Mouse (Mus musculus) liver, embryonic 15.5 days (tissue): ENCODE data around the gene Taf9. TPM values are rescaled to one million over a fixed set of nuclear protein-coding genes. Genes with fewer than 3 reads are reported as not detected.

Source experiments
- ATAC-seq: fragments of 200-750 bp; cut with Nextera tagmentation; 2 replicates; pipeline ENCODE4 v1.8.0; 2017; ENCODE audit warnings: moderate number of reproducible peaks, mild to moderate bottlenecking, moderate library complexity; ENCODE audit not compliant: insufficient read depth
- H3K27ac ChIP-seq: fragments of 300-500 bp; sonication (generic); replicated peaks from 2 replicates; pipeline ENCODE4 v1.5.1; 2015; ENCODE audit warnings: mild to moderate bottlenecking, inconsistent platforms
- H3K27me3 ChIP-seq: fragments of 300-500 bp; sonication (generic); 2 replicates; pipeline ENCODE4 v1.6.1; 2015; ENCODE audit warnings: mild to moderate bottlenecking, inconsistent platforms
- H3K36me3 ChIP-seq: fragments of 300-500 bp; sonication (generic); replicated peaks from 2 replicates; pipeline ENCODE4 v1.6.1; 2015; ENCODE audit warnings: moderate library complexity, mild to moderate bottlenecking, inconsistent platforms
- H3K4me1 ChIP-seq: fragments of 300-500 bp; sonication (generic); replicated peaks from 2 replicates; pipeline ENCODE4 v1.6.1; 2015; ENCODE audit warnings: inconsistent platforms
- H3K4me2 ChIP-seq: fragments of 300-500 bp; sonication (generic); 2 replicates; pipeline ENCODE4 v1.6.1; 2015; ENCODE audit warnings: moderate library complexity, mild to moderate bottlenecking, inconsistent platforms
- H3K4me3 ChIP-seq: fragments of 300-500 bp; sonication (generic); replicated peaks from 2 replicates; pipeline ENCODE4 v1.5.1; 2015; ENCODE audit warnings: mild to moderate bottlenecking, inconsistent platforms
- H3K9ac ChIP-seq: fragments of 300-500 bp; sonication (generic); 2 replicates; pipeline ENCODE4 v1.6.1; 2015; ENCODE audit warnings: moderate library complexity, mild to moderate bottlenecking, inconsistent platforms
- H3K9me3 ChIP-seq: fragments of 300-500 bp; sonication (generic); replicated peaks from 2 replicates; pipeline ENCODE4 v1.6.1; 2016; ENCODE audit warnings: inconsistent platforms
- WGBS: fragments of 180-500 bp; shearing (Covaris S2); methylation state at CpG from one replicate; pipeline ENCODE4 v1.1.7; 2015; ENCODE audit warnings: mixed read lengths; ENCODE audit not compliant: insufficient replicate concordance; 5-methylcytosine and 5-hydroxymethylcytosine counted together
- polyA plus RNA-seq: library from polyadenylated mRNA; unstranded; fragments of >200 nt; fragmentation: Nextera tagmentation; extraction: Ambion mirVana; gene quantifications from 2 replicates; pipeline ENCODE4 v1.2.1, GENCODE M21; 2015

The Taf9 gene
- polyA plus RNA-seq = 10.7 and 12.4 TPM in 2 replicates

DNA sequence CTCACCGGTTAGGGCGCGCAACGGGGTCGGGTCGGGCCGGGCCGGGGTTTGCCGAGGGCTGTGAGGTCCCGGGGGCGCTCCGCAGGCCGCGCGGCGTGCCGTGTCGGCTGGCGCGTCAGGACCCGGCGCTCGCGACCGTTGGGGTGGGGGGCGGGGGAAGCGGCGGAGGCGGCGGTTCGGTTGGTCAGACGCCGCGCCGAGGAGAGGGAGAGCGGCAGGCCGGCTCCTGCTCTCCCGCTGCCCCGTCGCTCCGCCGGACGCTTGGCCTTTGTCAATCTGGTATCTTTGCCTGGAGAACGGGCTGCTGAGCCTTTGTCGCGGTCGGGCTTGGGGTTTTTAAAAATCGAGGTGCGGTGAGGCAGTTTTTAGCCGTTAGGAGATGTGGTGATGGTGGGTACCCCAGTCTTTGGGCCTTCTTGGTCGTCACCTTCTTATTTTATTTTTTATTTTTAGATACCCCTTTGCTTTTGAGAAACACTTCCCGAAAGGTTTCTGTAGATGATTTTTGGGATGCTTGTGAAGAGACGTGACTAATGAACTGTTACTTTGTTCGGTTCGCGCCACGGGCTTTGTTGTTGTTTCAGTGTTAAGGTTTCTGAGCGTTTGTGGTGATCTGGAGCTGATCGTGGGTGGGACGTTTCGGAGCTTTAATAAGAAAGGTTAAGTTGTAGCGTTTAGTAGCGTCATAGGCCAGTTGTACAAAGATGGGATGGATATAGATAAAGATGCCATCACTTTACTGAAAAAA, at the start of gene Taf9:
Taf9 (plus strand) TSS at position 141 of the 748 bp plus-strand sequence.
- H3K4me1 ChIP-seq = peaks cover 30% of the 10 kb centered on the region
- peak within 1 kb of the TSS; percentile 72 for H3K4me3 ChIP-seq
- ATAC-seq = peak; percentile 64
- peaks cover 38% of the 10 kb centered on the region for H3K36me3 ChIP-seq
- no peaks in the 10 kb centered on the region for H3K27me3 ChIP-seq
- peak within 1 kb of the TSS; percentile 88 for H3K27ac ChIP-seq
- WGBS = under 1% methylated on average over 62 of the region's 63 CpGs
- H3K4me2 ChIP-seq = peak within 1 kb of the TSS; percentile 84
- H3K9ac ChIP-seq = peak within 1 kb of the TSS; percentile 88
- no peaks in the 10 kb centered on the region for H3K9me3 ChIP-seq

DNA sequence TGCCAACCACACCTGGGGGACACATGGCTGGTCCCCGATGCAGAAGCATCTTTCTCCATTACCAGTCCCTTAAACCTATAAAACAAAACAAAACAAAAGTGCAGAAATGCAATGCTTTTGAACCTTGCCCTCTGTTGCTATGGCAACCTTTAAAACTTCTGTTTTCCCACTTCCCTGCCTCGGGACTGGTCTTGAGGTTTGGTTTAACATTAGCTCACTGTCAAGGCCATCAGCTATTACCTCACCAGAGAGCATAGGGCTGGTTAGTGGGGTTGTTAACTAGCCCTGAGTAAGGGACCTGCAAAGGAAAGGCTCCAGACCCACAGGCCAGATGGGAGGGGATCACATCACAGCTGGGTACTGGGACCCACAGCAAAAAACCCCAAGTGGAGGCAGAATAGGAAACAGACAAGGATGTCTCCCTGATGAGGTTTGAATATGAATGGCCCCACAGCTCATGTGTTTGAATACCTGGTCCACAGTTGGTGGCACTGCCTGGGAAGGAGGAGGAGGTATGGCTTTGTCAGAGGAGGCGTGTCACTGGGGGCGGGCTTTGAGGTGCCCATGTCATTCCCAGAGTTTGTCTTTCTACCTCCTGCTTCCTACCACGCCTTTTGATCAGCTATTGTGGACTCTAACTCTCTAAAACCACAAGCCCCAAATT, 49.0 kb upstream of the Taf9 start:
- Histone ChIP-seq H3K36me3 (no peaks in the 10 kb centered on the region), H3K4me2 (no peak overlapping the region), H3K27ac (peak overlapping the region; percentile 58), H3K4me3 (no peak overlapping the region), H3K9me3 (no peaks in the 10 kb centered on the region), H3K27me3 (no peaks in the 10 kb centered on the region), H3K9ac (no peak overlapping the region), H3K4me1 (peaks cover 11% of the 10 kb centered on the region)
- WGBS = 51% methylated on average over 5 of the region's 5 CpGs
- peak; percentile 85 for ATAC-seq

DNA sequence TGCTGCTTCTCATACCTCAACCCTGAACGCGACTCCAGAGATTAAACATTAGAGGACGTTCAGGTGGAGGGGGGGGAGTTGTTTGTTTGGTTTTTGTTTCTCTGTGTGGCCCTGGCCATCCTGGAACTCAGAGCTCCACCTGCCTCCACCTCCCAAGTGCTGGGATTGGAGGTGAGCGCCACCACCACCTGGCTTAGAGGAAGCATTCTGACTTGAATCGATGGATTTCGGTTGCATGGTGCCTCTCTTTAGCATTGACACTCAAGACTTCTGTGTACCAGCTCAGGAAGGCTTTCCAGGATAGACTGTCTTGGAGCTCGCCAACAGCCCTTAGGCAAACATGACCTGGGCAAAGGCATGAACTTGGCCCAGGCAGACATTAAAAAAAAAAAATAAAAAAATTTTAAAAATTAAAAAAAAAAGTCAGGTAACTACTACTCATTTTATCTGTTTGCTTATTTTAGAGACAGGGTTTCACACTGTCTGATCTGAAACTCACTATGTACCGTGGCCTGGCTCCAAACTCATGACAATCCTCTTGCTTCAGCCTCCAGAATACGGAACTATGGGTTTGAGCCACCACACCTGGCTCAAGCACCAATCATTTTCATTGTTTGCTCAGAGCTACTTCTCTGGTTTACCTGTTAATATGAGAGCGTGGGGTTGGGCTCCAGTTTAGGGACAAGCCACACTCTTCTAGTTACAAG, 48.2 kb upstream of the Taf9 start:
- peaks cover 11% of the 10 kb centered on the region for H3K4me1 ChIP-seq
- no peak for ATAC-seq
- peak overlapping the region; percentile 58 for H3K27ac ChIP-seq
- 68% methylated on average over 10 of the region's 10 CpGs for WGBS
- no peaks in the 10 kb centered on the region for H3K36me3 ChIP-seq
- H3K4me2 ChIP-seq = no peak overlapping the region
- H3K4me3 ChIP-seq = no peak overlapping the region
- no peaks in the 10 kb centered on the region for H3K9me3 ChIP-seq
- no peak overlapping the region for H3K9ac ChIP-seq
- no peaks in the 10 kb centered on the region for H3K27me3 ChIP-seq

- Histone ChIP-seq H3K9ac (no peak overlapping the region), H3K27ac (no peak overlapping the region), H3K4me1 (peaks cover 11% of the 10 kb centered on the region), H3K4me3 (no peak overlapping the region), H3K9me3 (no peaks in the 10 kb centered on the region), H3K36me3 (no peaks in the 10 kb centered on the region), H3K4me2 (no peak overlapping the region), H3K27me3 (no peaks in the 10 kb centered on the region)
- 72% methylated on average over 11 of the region's 11 CpGs for WGBS
- ATAC-seq = no peak
These were observed 47.7 kb upstream of the Taf9 start for GRCm38 (mm10) chr13:100603738-100604095.

DNA sequence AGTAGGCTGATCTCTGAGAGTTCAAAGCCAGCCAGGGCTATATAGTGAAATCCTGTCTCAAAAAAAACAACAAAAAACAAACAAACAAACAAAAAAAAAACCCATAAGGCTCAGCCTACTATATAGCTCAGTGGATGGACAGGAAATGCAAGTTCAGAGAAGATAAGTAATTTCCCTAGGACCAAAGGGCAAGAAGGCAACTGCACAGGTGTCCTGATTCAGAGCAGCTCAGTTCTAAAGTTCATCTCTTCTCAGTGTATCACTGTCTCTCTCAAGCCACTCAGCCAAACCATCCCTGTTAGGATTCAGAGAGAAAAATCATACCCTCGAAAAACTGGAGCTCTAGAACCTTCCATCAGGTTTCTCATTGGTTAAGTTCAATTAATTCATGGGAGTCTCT, 45.5 kb upstream of the Taf9 start:
- Histone ChIP-seq H3K9me3 (no peaks in the 10 kb centered on the region), H3K27me3 (no peaks in the 10 kb centered on the region), H3K4me1 (peaks cover 10% of the 10 kb centered on the region), H3K9ac (no peak overlapping the region), H3K4me2 (no peak overlapping the region), H3K36me3 (no peaks in the 10 kb centered on the region), H3K4me3 (no peak overlapping the region), H3K27ac (no peak overlapping the region)
- ATAC-seq = no peak
- WGBS = 51% methylated on average over 1 of the region's 1 CpGs

- WGBS = 71% methylated on average over 8 of the region's 8 CpGs
- no peaks in the 10 kb centered on the region for H3K9me3 ChIP-seq
- peaks cover 9% of the 10 kb centered on the region; the same call in 1 of the 2 replicates for H3K36me3 ChIP-seq
These were observed 43.6 kb upstream of the Taf9 start for GRCm38 (mm10) chr13:100607756-100608155.

GRCm38 (mm10) chr13:100611266-100611665, 40.1 kb upstream of the Taf9 start:
- Histone ChIP-seq H3K27ac (no peak overlapping the region), H3K4me2 (no peak overlapping the region), H3K9ac (no peak overlapping the region), H3K9me3 (no peaks in the 10 kb centered on the region), H3K4me1 (peaks cover 5% of the 10 kb centered on the region), H3K27me3 (peaks cover 2% of the 10 kb centered on the region), H3K36me3 (peaks cover 9% of the 10 kb centered on the region; the same call in 1 of the 2 replicates), H3K4me3 (no peak overlapping the region)
- 72% methylated on average over 13 of the region's 13 CpGs for WGBS
- no peak for ATAC-seq

More at GRCm38 (mm10) chr13:100607756-100608155, 43.6 kb upstream of the Taf9 start:
- H3K27me3 ChIP-seq = no peaks in the 10 kb centered on the region
- H3K9ac ChIP-seq = no peak overlapping the region
- no peak for ATAC-seq
- 0 out of 2 replicates have a peak, but pooled peaks cover 3% of the 10 kb centered on the region for H3K4me1 ChIP-seq
- no peak overlapping the region for H3K27ac ChIP-seq
- no peak overlapping the region for H3K4me3 ChIP-seq
- H3K4me2 ChIP-seq = no peak overlapping the region

DNA sequence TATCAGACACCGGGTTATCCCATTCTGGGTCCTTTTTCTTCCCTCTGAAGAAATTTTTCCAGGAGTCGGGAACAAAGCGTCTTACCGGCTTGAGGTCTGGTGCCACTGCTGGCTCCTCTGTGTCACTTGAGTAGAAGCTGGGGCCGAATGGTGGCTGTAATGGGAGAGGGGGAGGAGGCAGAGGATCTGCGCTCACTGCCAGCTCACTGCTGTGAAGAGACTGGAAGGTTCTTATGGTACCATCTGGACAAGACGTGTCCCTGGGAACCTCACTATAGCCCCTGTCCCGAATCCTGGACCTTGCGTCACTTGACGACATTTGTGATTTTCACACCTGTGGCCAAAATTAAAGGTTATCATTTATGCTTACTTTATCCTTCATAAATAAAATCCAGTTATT, 39.1 kb upstream of the Taf9 start:
- no peak overlapping the region for H3K4me3 ChIP-seq
- peaks cover 9% of the 10 kb centered on the region for H3K4me1 ChIP-seq
- H3K27me3 ChIP-seq = peaks cover 8% of the 10 kb centered on the region
- ATAC-seq = no peak
- WGBS = 82% methylated on average over 10 of the region's 10 CpGs
- no peak overlapping the region for H3K9ac ChIP-seq
- peaks cover 9% of the 10 kb centered on the region; the same call in 1 of the 2 replicates for H3K36me3 ChIP-seq
- no peaks in the 10 kb centered on the region for H3K9me3 ChIP-seq
- no peak overlapping the region for H3K27ac ChIP-seq
- H3K4me2 ChIP-seq = no peak overlapping the region

GRCm38 (mm10) chr13:100612903-100613302, 38.5 kb upstream of the Taf9 start:
- H3K9me3 ChIP-seq = no peaks in the 10 kb centered on the region
- H3K9ac ChIP-seq = no peak overlapping the region
- no peak overlapping the region for H3K4me3 ChIP-seq
- 45% methylated on average over 2 of the region's 2 CpGs for WGBS
- no peak overlapping the region for H3K4me2 ChIP-seq
- H3K4me1 ChIP-seq = peaks cover 9% of the 10 kb centered on the region
- H3K27me3 ChIP-seq = peaks cover 8% of the 10 kb centered on the region
- H3K27ac ChIP-seq = no peak overlapping the region
- no peak for ATAC-seq
- peaks cover 16% of the 10 kb centered on the region for H3K36me3 ChIP-seq

GRCm38 (mm10) chr13:100616181-100617087, 34.9 kb upstream of the Taf9 start, which contains the start of gene Marveld2:
TSS of gene Marveld2 (minus strand) at chr13:100616971.
- peaks cover 39% of the 10 kb centered on the region for H3K36me3 ChIP-seq
- peaks cover 8% of the 10 kb centered on the region for H3K27me3 ChIP-seq
- peak within 1 kb of the TSS; percentile 92 for H3K4me2 ChIP-seq
- peak within 1 kb of the TSS; percentile 46; the same call in 1 of the 2 replicates for H3K27ac ChIP-seq
- peaks cover 9% of the 10 kb centered on the region for H3K4me1 ChIP-seq
- ATAC-seq = peak; percentile 72
- H3K4me3 ChIP-seq = peak within 1 kb of the TSS; percentile 70
- H3K9me3 ChIP-seq = no peaks in the 10 kb centered on the region
- H3K9ac ChIP-seq = peak within 1 kb of the TSS; percentile 58
- 2% methylated on average over 76 of the region's 77 CpGs for WGBS
